ENCODE assay signal across 12 mouse cellular contexts in the genomic region with DNA sequence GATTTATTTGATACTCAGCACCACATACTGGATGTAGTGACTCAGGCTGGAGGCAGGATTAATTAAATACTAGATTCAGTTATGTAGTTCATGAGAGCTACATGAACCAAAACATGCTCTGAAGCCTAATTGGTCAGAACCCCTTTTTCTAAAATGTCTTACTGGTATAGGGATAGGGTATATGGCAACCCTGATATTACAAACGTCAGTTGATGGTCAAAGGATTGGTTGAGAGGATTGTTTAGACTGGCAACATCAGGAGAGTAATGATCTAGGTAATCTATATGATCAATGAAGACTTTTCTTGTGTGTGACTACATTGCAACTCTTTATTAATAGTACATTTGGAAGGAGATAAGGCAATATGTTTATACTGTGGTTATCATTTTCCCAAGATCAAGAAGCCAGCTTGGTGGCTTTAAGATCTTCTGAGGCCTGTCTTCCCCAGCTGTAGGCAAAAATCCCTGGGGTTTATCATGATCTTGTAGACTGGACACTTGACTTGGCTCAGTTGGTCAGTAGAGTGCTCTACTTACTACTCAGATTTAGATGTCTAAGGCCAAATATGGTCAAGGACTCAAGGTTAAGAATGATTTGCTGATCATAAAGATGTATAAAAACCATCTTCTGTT. TPM values are rescaled to one million over a fixed set of nuclear protein-coding genes. Genes with fewer than 3 reads are reported as not detected.
DNase-seq lines count a peak whose midpoint lies in the region; ATAC-seq and TF ChIP-seq lines count a peak whose summit lies in the region.
"Had no signal": no experiment of that assay in that cellular context is flagged by ENCODE, and none has a peak within 500 bp of the region (broad histone marks: within the 10 kb centered on the region; RNA-seq: fewer than 3 reads in every experiment).

No protein-coding gene starts in this region.

- DNase-seq in kidney, postnatal 25 days: no peak
- peak; percentile 43 for DNase-seq in naive thymus-derived CD4-positive, alpha-beta T cell, adult 2 months (ENCODE audit: low read depth)
- DNase-seq in ovary, postnatal 14 days (ENCODE audit: low spot score): no peak
- no peak for DNase-seq in cerebellum, adult 9-10 months
- DNase-seq: adrenal gland, postnatal 36 days; cerebellum, adult 9-11 months; kidney, adult 2 months; layer of hippocampus, postnatal 36 days; thymus, postnatal 25 days had no signal

- no peak for TF ChIP-seq CTCF in intestine, postnatal 0 days (IDR thresholded peaks at IDR 0.05; ENCODE audit: low read depth)

- WGBS in kidney, embryonic 15.5 days: 60% methylated on average over 1 of the region's 1 CpGs
- 67% methylated on average over 1 of the region's 1 CpGs for WGBS in embryonic facial prominence, embryonic 13.5 days
- 52% methylated on average over 1 of the region's 1 CpGs for WGBS in intestine, postnatal 0 days

- H3K9ac ChIP-seq in kidney, embryonic 15.5 days: no peak overlapping the region
- H3K9ac ChIP-seq in embryonic facial prominence, embryonic 13.5 days: no peak overlapping the region
- H3K9ac ChIP-seq in intestine, postnatal 0 days (ENCODE audit: low read depth, low read length): no peak overlapping the region

- no peak for ATAC-seq in kidney, embryonic 15.5 days (replicated peaks; ENCODE audit: low FRiP score)
- ATAC-seq in embryonic facial prominence, embryonic 13.5 days (ENCODE audit: insufficient number of reproducible peaks, insufficient read depth, low FRiP score, low TSS enrichment, low read depth): no peak
- no peak for ATAC-seq in intestine, postnatal 0 days

- no peaks in the 10 kb centered on the region for H3K27me3 ChIP-seq in kidney, embryonic 15.5 days
- H3K27me3 ChIP-seq in embryonic facial prominence, embryonic 13.5 days: no peaks in the 10 kb centered on the region
- no peaks in the 10 kb centered on the region for H3K27me3 ChIP-seq in intestine, postnatal 0 days (replicated peaks; ENCODE audit: control insufficient read depth, insufficient read depth, low read length)

- peak overlapping the region; percentile 73; the same call in 1 of the 2 replicates for H3K4me2 ChIP-seq in kidney, embryonic 15.5 days
- peak overlapping the region; percentile 71 for H3K4me2 ChIP-seq in embryonic facial prominence, embryonic 13.5 days
- H3K4me2 ChIP-seq in intestine, postnatal 0 days (replicated peaks; ENCODE audit: low read depth): 0 out of 2 replicates have a peak overlapping the region, but pooled peaks have one; percentile 33

- H3K36me3 ChIP-seq in kidney, embryonic 15.5 days: peaks cover 87% of the 10 kb centered on the region
- peaks cover 87% of the 10 kb centered on the region for H3K36me3 ChIP-seq in embryonic facial prominence, embryonic 13.5 days
- peaks cover 62% of the 10 kb centered on the region for H3K36me3 ChIP-seq in intestine, postnatal 0 days (ENCODE audit: control insufficient read depth, insufficient read depth)

- H3K4me1 ChIP-seq in kidney, embryonic 15.5 days: peaks cover 45% of the 10 kb centered on the region
- H3K4me1 ChIP-seq in embryonic facial prominence, embryonic 13.5 days: peaks cover 40% of the 10 kb centered on the region
- 0 out of 2 replicates have a peak, but pooled peaks cover 7% of the 10 kb centered on the region for H3K4me1 ChIP-seq in intestine, postnatal 0 days (replicated peaks; ENCODE audit: control insufficient read depth, insufficient read depth, low read length)

- H3K9me3 ChIP-seq in kidney, embryonic 15.5 days (replicated peaks): no peaks in the 10 kb centered on the region
- H3K9me3 ChIP-seq in embryonic facial prominence, embryonic 13.5 days: no peaks in the 10 kb centered on the region
- H3K9me3 ChIP-seq in intestine, postnatal 0 days (ENCODE audit: control insufficient read depth): no peaks in the 10 kb centered on the region

- H3K27ac ChIP-seq in kidney, embryonic 15.5 days: no peak overlapping the region
- H3K27ac ChIP-seq in embryonic facial prominence, embryonic 13.5 days: no peak overlapping the region
- H3K27ac ChIP-seq in intestine, postnatal 0 days (ENCODE audit: low read depth, low read length): no peak overlapping the region

- no peak overlapping the region for H3K4me3 ChIP-seq in kidney, embryonic 15.5 days (replicated peaks)
- H3K4me3 ChIP-seq in embryonic facial prominence, embryonic 13.5 days: peak overlapping the region; percentile 17; the same call in 1 of the 2 replicates
- H3K4me3 ChIP-seq in intestine, postnatal 0 days (ENCODE audit: low read depth, low read length): no peak overlapping the region

RNA-seq across cellular contexts. Expression of gene Hspa5, which starts 5.6 kb away (rescaled TPM):
- 989 and 1,038 TPM in 2 replicates for polyA plus RNA-seq in kidney, embryonic 15.5 days (2015; fragmentation: Nextera tagmentation; extraction: Ambion mirVana)
- 753 and 870 TPM in 2 replicates for polyA plus RNA-seq in embryonic facial prominence, embryonic 13.5 days (2015; fragmentation: Nextera tagmentation; extraction: Ambion mirVana)
- 456 and 457 TPM in 2 replicates for polyA plus RNA-seq in intestine, postnatal 0 days (2015; fragmentation: Nextera tagmentation; extraction: Ambion mirVana)

RNA-seq across cellular contexts. Expression of gene Gapvd1, which starts 22.3 kb away (rescaled TPM):
- 81.3 and 84.6 TPM in 2 replicates for polyA plus RNA-seq in kidney, embryonic 15.5 days (2015; fragmentation: Nextera tagmentation; extraction: Ambion mirVana)
- polyA plus RNA-seq in embryonic facial prominence, embryonic 13.5 days (2015; fragmentation: Nextera tagmentation; extraction: Ambion mirVana): 92.3 and 97.1 TPM in 2 replicates
- 31.3 and 34.6 TPM in 2 replicates for polyA plus RNA-seq in intestine, postnatal 0 days (2015; fragmentation: Nextera tagmentation; extraction: Ambion mirVana)

RNA-seq across cellular contexts. Expression of gene Rabepk, which starts 22.4 kb away (rescaled TPM):
- polyA plus RNA-seq in kidney, embryonic 15.5 days (2015; fragmentation: Nextera tagmentation; extraction: Ambion mirVana): 36.3 and 42.8 TPM in 2 replicates
- polyA plus RNA-seq in embryonic facial prominence, embryonic 13.5 days (2015; fragmentation: Nextera tagmentation; extraction: Ambion mirVana): 32.2 and 35.8 TPM in 2 replicates
- 19.1 and 19.6 TPM in 2 replicates for polyA plus RNA-seq in intestine, postnatal 0 days (2015; fragmentation: Nextera tagmentation; extraction: Ambion mirVana)

RNA-seq across cellular contexts. Expression of gene Fbxw2, which starts 48.8 kb away (rescaled TPM):
- polyA plus RNA-seq in kidney, embryonic 15.5 days (2015; fragmentation: Nextera tagmentation; extraction: Ambion mirVana): 79.3 and 82.0 TPM in 2 replicates
- 94.5 and 97.7 TPM in 2 replicates for polyA plus RNA-seq in embryonic facial prominence, embryonic 13.5 days (2015; fragmentation: Nextera tagmentation; extraction: Ambion mirVana)
- polyA plus RNA-seq in intestine, postnatal 0 days (2015; fragmentation: Nextera tagmentation; extraction: Ambion mirVana): 36.8 and 39.7 TPM in 2 replicates

RNA-seq across cellular contexts. Expression of gene Gm34653, which starts 55.5 kb away (rescaled TPM):
- 0.16 TPM in 1 of 2 replicates, not detected in the other for polyA plus RNA-seq in kidney, embryonic 15.5 days (2015; fragmentation: Nextera tagmentation; extraction: Ambion mirVana)
- polyA plus RNA-seq in embryonic facial prominence, embryonic 13.5 days (2015; fragmentation: Nextera tagmentation; extraction: Ambion mirVana): 0.15 TPM in 1 of 2 replicates, not detected in the other
- not detected in 2 replicates for polyA plus RNA-seq in intestine, postnatal 0 days (2015; fragmentation: Nextera tagmentation; extraction: Ambion mirVana)
- polyA plus RNA-seq: kidney, adult 2 months had no signal
